Mouse (Mus musculus): ENCODE measurements at regions not wholly inside any gene's neighbourhood (a gene's known extent, or its start where the extent isn't known, plus 50 kb on each side); places are given as distances from the start of the nearest gene placed in this dataset.

- POLR2A ChIA-PET = no interaction called here
- TF ChIP-seq CTCF (IDR thresholded peaks at IDR 0.05) = no peak
- DNase-seq (ENCODE audit: low read depth, low spot score) (no peak), ATAC-seq (no peak)
- no peaks in the 10 kb centered on the region for H3K27me3 ChIP-seq
- in situ Hi-C loops (cut with MboI; ENCODE audit: low pct_unique_long_range_greater_than_20kb) = no loop called here
- CTCF ChIA-PET = interaction anchor here (0.8 kb wide), 1 partner anchor 13 kb away, joined by 3 read pairs; no protein-coding TSS in a partner anchor
These were observed 1400.5 kb upstream of the Lrrc6 start for GRCm38 (mm10) chr15:67901191-67901601.

- no peak for DNase-seq (ENCODE audit: low read depth, low spot score)
- in situ Hi-C loops (cut with MboI; ENCODE audit: low pct_unique_long_range_greater_than_20kb) = no loop called here
- no peak for ATAC-seq
- CTCF ChIA-PET = no interaction called here
- H3K27me3 ChIP-seq = no peaks in the 10 kb centered on the region
- POLR2A ChIA-PET = interaction anchor here (0.9 kb wide), 1 partner anchor 45 kb away, joined by 3 read pairs; no protein-coding TSS in a partner anchor
- no peak for TF ChIP-seq CTCF (IDR thresholded peaks at IDR 0.05)
These were observed 1399.1 kb upstream of the Lrrc6 start for GRCm38 (mm10) chr15:67899772-67900171.

- ChIA-PET POLR2A (interaction anchor here (0.9 kb wide), 1 partner anchor 45 kb away, joined by 3 read pairs; no protein-coding TSS in a partner anchor), CTCF (no interaction called here)
- H3K27me3 ChIP-seq = no peaks in the 10 kb centered on the region
- DNase-seq (ENCODE audit: low read depth, low spot score) (peak; percentile 46), ATAC-seq (peak; percentile 87)
- in situ Hi-C loops (cut with MboI; ENCODE audit: low pct_unique_long_range_greater_than_20kb) = no loop called here
- no peak for TF ChIP-seq CTCF (IDR thresholded peaks at IDR 0.05)
These were observed 1398.3 kb upstream of the Lrrc6 start for GRCm38 (mm10) chr15:67898959-67899403.

- H3K27me3 ChIP-seq = peaks cover 23% of the 10 kb centered on the region
- in situ Hi-C loops (cut with MboI; ENCODE audit: low pct_unique_long_range_greater_than_20kb) = no loop called here
- DNase-seq (ENCODE audit: low read depth, low spot score) = no peak
- no peak for ATAC-seq
- ChIA-PET POLR2A (no interaction called here), CTCF (no interaction called here)
- no peak for TF ChIP-seq CTCF (IDR thresholded peaks at IDR 0.05)
These were observed 1391.4 kb upstream of the Lrrc6 start for GRCm38 (mm10) chr15:67892066-67892465.

- in situ Hi-C loops (cut with MboI; ENCODE audit: low pct_unique_long_range_greater_than_20kb) = no loop called here
- no peak for ATAC-seq
- ChIA-PET CTCF (no interaction called here), POLR2A (no interaction called here)
- peaks cover 23% of the 10 kb centered on the region for H3K27me3 ChIP-seq
- no peak for TF ChIP-seq CTCF (IDR thresholded peaks at IDR 0.05)
- DNase-seq (ENCODE audit: low read depth, low spot score) = no peak
These were observed 1390.0 kb upstream of the Lrrc6 start for GRCm38 (mm10) chr15:67890612-67891304.

- in situ Hi-C loops (cut with MboI; ENCODE audit: low pct_unique_long_range_greater_than_20kb) = no loop called here
- ATAC-seq (no peak), DNase-seq (ENCODE audit: low read depth, low spot score) (no peak)
- ChIA-PET POLR2A (no interaction called here), CTCF (no interaction called here)
- TF ChIP-seq CTCF (IDR thresholded peaks at IDR 0.05) = no peak
- peaks cover 23% of the 10 kb centered on the region for H3K27me3 ChIP-seq
These were observed 1387.8 kb upstream of the Lrrc6 start for GRCm38 (mm10) chr15:67888548-67888947.

GRCm38 (mm10) chr15:67855291-67855690 is 1354.6 kb upstream of the Lrrc6 start:
- no peak for TF ChIP-seq CTCF (IDR thresholded peaks at IDR 0.05)
- CTCF ChIA-PET = no interaction called here
- ATAC-seq (no peak), DNase-seq (ENCODE audit: low read depth, low spot score) (no peak)
- POLR2A ChIA-PET = interaction anchor here (0.7 kb wide), 1 partner anchor 11 kb away, joined by 3 read pairs; no protein-coding TSS in a partner anchor
- in situ Hi-C loops (cut with MboI; ENCODE audit: low pct_unique_long_range_greater_than_20kb) = no loop called here
- peaks cover 8% of the 10 kb centered on the region for H3K27me3 ChIP-seq

- CTCF ChIA-PET = no interaction called here
- in situ Hi-C loops (cut with MboI; ENCODE audit: low pct_unique_long_range_greater_than_20kb) = no loop called here
- POLR2A ChIA-PET = no interaction called here
- DNase-seq (ENCODE audit: low read depth, low spot score) (no peak), ATAC-seq (no peak)
- H3K27me3 ChIP-seq = no peaks in the 10 kb centered on the region
- no peak for TF ChIP-seq CTCF (IDR thresholded peaks at IDR 0.05)
These were observed 1349.4 kb upstream of the Lrrc6 start for GRCm38 (mm10) chr15:67850118-67850517.

GRCm38 (mm10) chr15:67845707-67846106 is 1345.0 kb upstream of the Lrrc6 start:
- ChIA-PET CTCF (interaction anchor here (1.8 kb wide), 1 partner anchor 28 kb away, joined by 3 read pairs; no protein-coding TSS in a partner anchor), POLR2A (no interaction called here)
- H3K27me3 ChIP-seq = peaks cover 8% of the 10 kb centered on the region
- in situ Hi-C loops (cut with MboI; ENCODE audit: low pct_unique_long_range_greater_than_20kb) = no loop called here
- no peak for TF ChIP-seq CTCF (IDR thresholded peaks at IDR 0.05)
- DNase-seq (ENCODE audit: low read depth, low spot score) = no peak
- ATAC-seq = no peak

- DNase-seq (ENCODE audit: low read depth, low spot score) (no peak), ATAC-seq (peak; percentile 57)
- CTCF ChIA-PET = no interaction called here
- in situ Hi-C loops (cut with MboI; ENCODE audit: low pct_unique_long_range_greater_than_20kb) = no loop called here
- H3K27me3 ChIP-seq = peaks cover 8% of the 10 kb centered on the region
- POLR2A ChIA-PET = no interaction called here
- no peak for TF ChIP-seq CTCF (IDR thresholded peaks at IDR 0.05)
These were observed 1340.0 kb upstream of the Lrrc6 start for GRCm38 (mm10) chr15:67840671-67841070.

GRCm38 (mm10) chr15:67825796-67826484 is 1325.2 kb upstream of the Lrrc6 start:
- CTCF ChIA-PET = interaction anchor here (2.0 kb wide), 1 partner anchor 16 kb away, joined by 5 read pairs; no protein-coding TSS in a partner anchor
- POLR2A ChIA-PET = no interaction called here
- H3K27me3 ChIP-seq = peaks cover 6% of the 10 kb centered on the region
- ATAC-seq (no peak), DNase-seq (ENCODE audit: low read depth, low spot score) (no peak)
- no peak for TF ChIP-seq CTCF (IDR thresholded peaks at IDR 0.05)
- in situ Hi-C loops (cut with MboI; ENCODE audit: low pct_unique_long_range_greater_than_20kb) = no loop called here

All from Patski (cell line).